ENCODE assay signal across 9 mouse cellular contexts in the genomic region with DNA sequence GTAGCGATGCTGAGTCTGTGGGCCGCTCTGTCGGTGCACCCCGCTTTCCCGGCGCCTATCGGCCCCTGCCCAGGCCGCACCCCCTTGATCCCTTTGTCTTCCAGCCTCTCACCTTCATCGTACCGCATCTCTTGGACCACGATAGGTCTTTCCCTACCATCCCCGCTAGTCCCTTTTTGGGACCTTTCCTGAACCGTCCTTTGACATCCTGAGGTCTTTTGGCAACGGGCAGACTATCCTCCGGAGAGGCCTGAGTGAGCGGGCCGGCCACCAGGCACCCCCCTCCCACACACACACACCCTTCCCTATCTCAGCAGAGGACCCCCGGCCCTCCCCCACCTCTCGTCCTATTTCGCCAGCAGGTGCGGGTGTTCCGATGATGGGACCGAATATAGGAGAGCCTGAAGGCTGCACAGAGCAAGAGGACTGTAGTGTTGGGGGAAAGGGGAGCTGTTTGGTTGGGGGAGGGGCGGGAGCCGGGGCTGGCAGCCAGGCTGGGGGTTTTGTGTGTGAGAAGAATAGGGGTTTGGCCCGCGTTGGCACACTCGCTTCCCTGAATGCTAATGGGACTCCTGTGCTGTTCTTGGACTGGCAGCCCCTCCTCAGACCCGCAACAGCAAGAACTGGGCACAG. TPM values are rescaled to one million over a fixed set of nuclear protein-coding genes. Genes with fewer than 3 reads are reported as not detected.
DNase-seq lines count a peak whose midpoint lies in the region; ATAC-seq and TF ChIP-seq lines count a peak whose summit lies in the region.
"Had no signal": no experiment of that assay in that cellular context is flagged by ENCODE, and none has a peak within 500 bp of the region (broad histone marks: within the 10 kb centered on the region; RNA-seq: fewer than 3 reads in every experiment).

A gene (minus strand): TSS at position 419 of the 633 bp plus-strand sequence.

- peak; percentile 64 for ATAC-seq in hindbrain, embryonic 16.5 days

- TF ChIP-seq CTCF in heart, adult 2 months (IDR thresholded peaks at IDR 0.05): no peak

- peak within 1 kb of the TSS; percentile 44 for H3K4me3 ChIP-seq in heart, adult 2 months
- H3K4me3 ChIP-seq in hindbrain, embryonic 16.5 days (ENCODE audit: low read length): peak within 1 kb of the TSS; percentile 75

- H3K27me3 ChIP-seq in heart, adult 2 months (ENCODE audit: control insufficient read depth, insufficient read depth, low read length): peaks cover 8% of the 10 kb centered on the region
- peaks cover 4% of the 10 kb centered on the region for H3K27me3 ChIP-seq in hindbrain, embryonic 16.5 days (replicated peaks; ENCODE audit: control insufficient read depth, insufficient read depth, low read length)

- WGBS in heart, adult 2 months: 7% methylated on average over 29 of the region's 29 CpGs
- under 1% methylated on average over 28 of the region's 29 CpGs for WGBS in hindbrain, embryonic 16.5 days

- H3K4me2 ChIP-seq in hindbrain, embryonic 16.5 days (ENCODE audit: low read length): peak within 1 kb of the TSS; percentile 96

- TF ChIP-seq POLR2A in heart, adult 2 months (IDR thresholded peaks at IDR 0.05; ENCODE audit: insufficient read depth, low read depth, low read length): no peak

- H3K9ac ChIP-seq in heart, adult 2 months (ENCODE audit: low read depth, low read length): 0 out of 2 replicates have a peak within 1 kb of the TSS, but pooled peaks have one; percentile 13
- H3K9ac ChIP-seq in hindbrain, embryonic 16.5 days (ENCODE audit: low read depth, low read length): peak within 1 kb of the TSS; percentile 81

- no peak within 1 kb of the TSS for H3K27ac ChIP-seq in heart, adult 2 months
- peak within 1 kb of the TSS; percentile 52 for H3K27ac ChIP-seq in hindbrain, embryonic 16.5 days (ENCODE audit: low read depth, low read length)

- no peaks in the 10 kb centered on the region for H3K36me3 ChIP-seq in heart, adult 2 months (ENCODE audit: control insufficient read depth, insufficient read depth, low read length)
- no peaks in the 10 kb centered on the region for H3K36me3 ChIP-seq in hindbrain, embryonic 16.5 days (ENCODE audit: control insufficient read depth, insufficient read depth, low read length)
- H3K36me3 ChIP-seq: G1E had no signal

- peak in 1 of 2 experiments; percentile 14 for DNase-seq in heart, adult 2 months
- DNase-seq in heart, adult 18-20 months: no peak
- peak; percentile 47 for DNase-seq in right cerebral cortex, postnatal 14 days
- DNase-seq in right cerebral cortex, postnatal 36 days (ENCODE audit: low spot score in 2 of 2): no peak
- DNase-seq in neural tube, embryonic 10.5 days (ENCODE audit: extremely low spot score, low spot score): peak; percentile 49
- no peak for DNase-seq in ovary, postnatal 10 days (ENCODE audit: low spot score)
- no peak for DNase-seq in urinary bladder, postnatal 25 days (ENCODE audit: low spot score)

- H3K79me2 ChIP-seq in heart, adult 2 months (replicated peaks; ENCODE audit: control insufficient read depth, insufficient read depth, low read length): no peaks in the 10 kb centered on the region

- H3K9me3 ChIP-seq in hindbrain, embryonic 16.5 days (ENCODE audit: control insufficient read depth, low read length): no peaks in the 10 kb centered on the region

- H3K4me1 ChIP-seq in heart, adult 2 months (ENCODE audit: control insufficient read depth, insufficient read depth, low read length): no peaks in the 10 kb centered on the region
- H3K4me1 ChIP-seq in hindbrain, embryonic 16.5 days (ENCODE audit: control insufficient read depth, insufficient read depth, low read depth, low read length): peaks cover 34% of the 10 kb centered on the region

- TF ChIP-seq EP300 in heart, adult 2 months (IDR thresholded peaks at IDR 0.05; ENCODE audit: insufficient read depth, low read depth, low read length): no peak

- intact Hi-C loops in heart, adult 2 months (cut with DNase I): no loop called here

RNA-seq across cellular contexts. Expression of the gene that starts here (rescaled TPM):
- not detected for total RNA-seq in heart, adult 2 months (2021)
- not detected in 2 replicates for polyA plus RNA-seq in heart, adult 2 months (2012; rRNA removed)
- not detected for total RNA-seq in heart, adult 18-20 months (2021)
- polyA plus RNA-seq in hindbrain, embryonic 16.5 days (2015; fragmentation: Nextera tagmentation; extraction: Ambion mirVana): 3.5 and 4.6 TPM in 2 replicates
- total RNA-seq: G1E had no signal
- polyA plus RNA-seq: G1E had no signal

Comparison
In these comparisons a context has a peak if more than half of its experiments do, and no peak if none do; other contexts are left out.
1. DNase-seq: peak in right cerebral cortex, postnatal 14 days (single experiment) and neural tube, embryonic 10.5 days (single experiment); none in heart, adult 18-20 months (0 of 2), right cerebral cortex, postnatal 36 days (0 of 2), ovary, postnatal 10 days (single experiment) and urinary bladder, postnatal 25 days (single experiment).